Mouse (Mus musculus) adrenal gland, postnatal 25 days (tissue): ENCODE measurements around the gene Parva. TPM values are rescaled to one million over a fixed set of nuclear protein-coding genes. Genes with fewer than 3 reads are reported as not detected.

ENCODE experiments used
- DNase-seq: peaks from one replicate; pipeline ENCODE4 v3.0.0; 2021; ENCODE audit warnings: mixed read lengths
- total RNA-seq: library from RNA; stranded (reverse); gene quantifications from 2 replicates; pipeline ENCODE4 v1.2.3, GENCODE M21; 2021

Gene Parva
- total RNA-seq, 1 experiment from 2014 or later: 98.3 TPM

- no peak for DNase-seq
These were observed 176.3 kb downstream of the Parva start for GRCm38 (mm10) chr7:112603496-112604170.

- DNase-seq: no peak
These were observed 176.9 kb downstream of the Parva start for GRCm38 (mm10) chr7:112604209-112604608.

- no peak for DNase-seq
These were observed 186.9 kb downstream of the Parva start for GRCm38 (mm10) chr7:112614046-112614790.

- DNase-seq: peak; percentile 56
These were observed 187.7 kb downstream of the Parva start for GRCm38 (mm10) chr7:112614791-112615668.

- DNase-seq: no peak
These were observed 193.2 kb downstream of the Parva start for GRCm38 (mm10) chr7:112620322-112621179.

- DNase-seq: no peak
These were observed 200.2 kb downstream of the Parva start for GRCm38 (mm10) chr7:112627481-112627880.

- no peak for DNase-seq
These were observed 207.4 kb downstream of the Parva start for GRCm38 (mm10) chr7:112634505-112635213.

- DNase-seq: no peak
These were observed 208.6 kb downstream of the Parva start for GRCm38 (mm10) chr7:112635936-112636335.

Other genes starting within 250 kb of the Parva start
- gene Mical2, start 201.6 kb upstream of the Parva start, total RNA-seq: 12.3 and 13.9 TPM in 2 replicates